Mouse (Mus musculus): Measurements from ENCODE around the gene Fgfr4. TPM values are rescaled to one million over a fixed set of nuclear protein-coding genes. Genes with fewer than 3 reads are reported as not detected.

Fgfr4 gene
- 2.7 and 2.9 TPM in 2 replicates for polyA plus RNA-seq (2016; fragmentation: Nextera tagmentation; extraction: Ambion mirVana)

GRCm38 (mm10) chr13:55152621-55153415, at the start of gene Fgfr4:
Gene Fgfr4, plus strand, starts transcription at chr13:55152640.
- Histone ChIP-seq H3K27me3 (peaks cover 44% of the 10 kb centered on the region), H3K36me3 (no peaks in the 10 kb centered on the region), H3K4me3 (peak within 1 kb of the TSS; percentile 50), H3K4me2 (replicated peaks) (peak within 1 kb of the TSS; percentile 91), H3K4me1 (peaks cover 7% of the 10 kb centered on the region), H3K9ac (peak within 1 kb of the TSS; percentile 66), H3K9me3 (replicated peaks) (no peaks in the 10 kb centered on the region), H3K27ac (no peak within 1 kb of the TSS)
- 1% methylated on average over 68 of the region's 68 CpGs for WGBS
- 0 out of 2 replicates have a peak, but pooled peaks have one; percentile 52 for ATAC-seq (ENCODE audit: low FRiP score)

GRCm38 (mm10) chr13:55103351-55103750, 49.1 kb upstream of the Fgfr4 start:
- WGBS = 63% methylated on average over 2 of the region's 2 CpGs
- Histone ChIP-seq H3K9me3 (replicated peaks) (no peaks in the 10 kb centered on the region), H3K36me3 (peaks cover 11% of the 10 kb centered on the region), H3K4me1 (peaks cover 18% of the 10 kb centered on the region), H3K27me3 (no peaks in the 10 kb centered on the region), H3K4me2 (replicated peaks) (no peak overlapping the region), H3K4me3 (no peak overlapping the region), H3K9ac (no peak overlapping the region), H3K27ac (no peak overlapping the region)
- ATAC-seq (ENCODE audit: low FRiP score) = no peak

- peak; percentile 90 for ATAC-seq (ENCODE audit: low FRiP score)
- H3K4me1 ChIP-seq = peaks cover 12% of the 10 kb centered on the region
- no peaks in the 10 kb centered on the region for H3K9me3 ChIP-seq (replicated peaks)
- WGBS = 1% methylated on average over 65 of the region's 66 CpGs
- H3K4me3 ChIP-seq = peak within 1 kb of the TSS; percentile 75
- H3K36me3 ChIP-seq = peaks cover 18% of the 10 kb centered on the region
- peak within 1 kb of the TSS; percentile 84 for H3K27ac ChIP-seq
- peak within 1 kb of the TSS; percentile 83 for H3K9ac ChIP-seq
- H3K4me2 ChIP-seq (replicated peaks) = peak within 1 kb of the TSS; percentile 86
- no peaks in the 10 kb centered on the region for H3K27me3 ChIP-seq
Measured at GRCm38 (mm10) chr13:55105045-55105952, 47.1 kb upstream of the Fgfr4 start, which contains the start of gene Zfp346. Gene Zfp346, plus strand, starts transcription at chr13:55105311.

- Histone ChIP-seq H3K27ac (peak overlapping the region; percentile 84; the same call in 1 of the 2 replicates), H3K27me3 (no peaks in the 10 kb centered on the region), H3K9me3 (replicated peaks) (no peaks in the 10 kb centered on the region), H3K4me1 (peaks cover 12% of the 10 kb centered on the region), H3K36me3 (peaks cover 18% of the 10 kb centered on the region), H3K4me3 (peak overlapping the region; percentile 75), H3K9ac (peak overlapping the region; percentile 83), H3K4me2 (replicated peaks) (peak overlapping the region; percentile 86)
- 24% methylated on average over 8 of the region's 8 CpGs for WGBS
- no peak for ATAC-seq (ENCODE audit: low FRiP score)
Measured at GRCm38 (mm10) chr13:55105953-55106691, 46.3 kb upstream of the Fgfr4 start.

GRCm38 (mm10) chr13:55107116-55107515, 45.3 kb upstream of the Fgfr4 start:
- Histone ChIP-seq H3K4me2 (replicated peaks) (no peak overlapping the region), H3K4me1 (peaks cover 12% of the 10 kb centered on the region), H3K9ac (no peak overlapping the region), H3K9me3 (replicated peaks) (no peaks in the 10 kb centered on the region), H3K4me3 (no peak overlapping the region), H3K27ac (no peak overlapping the region), H3K36me3 (peaks cover 18% of the 10 kb centered on the region), H3K27me3 (no peaks in the 10 kb centered on the region)
- ATAC-seq (ENCODE audit: low FRiP score) = no peak
- 91% methylated on average over 4 of the region's 4 CpGs for WGBS

GRCm38 (mm10) chr13:55107694-55108093, 44.7 kb upstream of the Fgfr4 start:
- Histone ChIP-seq H3K27ac (no peak overlapping the region), H3K9me3 (replicated peaks) (no peaks in the 10 kb centered on the region), H3K4me1 (peaks cover 12% of the 10 kb centered on the region), H3K27me3 (no peaks in the 10 kb centered on the region), H3K9ac (no peak overlapping the region), H3K4me2 (replicated peaks) (no peak overlapping the region), H3K36me3 (peaks cover 21% of the 10 kb centered on the region), H3K4me3 (no peak overlapping the region)
- WGBS = 79% methylated on average over 8 of the region's 8 CpGs
- no peak for ATAC-seq (ENCODE audit: low FRiP score)

GRCm38 (mm10) chr13:55114375-55114774, 38.1 kb upstream of the Fgfr4 start:
- H3K9ac ChIP-seq = no peak overlapping the region
- no peaks in the 10 kb centered on the region for H3K9me3 ChIP-seq (replicated peaks)
- H3K4me1 ChIP-seq = no peaks in the 10 kb centered on the region
- ATAC-seq (ENCODE audit: low FRiP score) = no peak
- peaks cover 45% of the 10 kb centered on the region for H3K36me3 ChIP-seq
- H3K27ac ChIP-seq = no peak overlapping the region
- H3K4me3 ChIP-seq = no peak overlapping the region
- WGBS = 87% methylated on average over 6 of the region's 6 CpGs
- H3K27me3 ChIP-seq = no peaks in the 10 kb centered on the region
- H3K4me2 ChIP-seq (replicated peaks) = no peak overlapping the region

GRCm38 (mm10) chr13:55124903-55125302, 27.5 kb upstream of the Fgfr4 start:
- H3K9me3 ChIP-seq (replicated peaks) = no peaks in the 10 kb centered on the region
- H3K4me2 ChIP-seq (replicated peaks) = no peak overlapping the region
- no peak overlapping the region for H3K9ac ChIP-seq
- H3K4me3 ChIP-seq = no peak overlapping the region
- no peak overlapping the region for H3K27ac ChIP-seq
- no peaks in the 10 kb centered on the region for H3K27me3 ChIP-seq
- no peaks in the 10 kb centered on the region for H3K4me1 ChIP-seq
- 94% methylated on average over 6 of the region's 6 CpGs for WGBS
- no peak for ATAC-seq (ENCODE audit: low FRiP score)
- H3K36me3 ChIP-seq = peaks cover 66% of the 10 kb centered on the region

- Histone ChIP-seq H3K9me3 (replicated peaks) (no peaks in the 10 kb centered on the region), H3K36me3 (peaks cover 49% of the 10 kb centered on the region), H3K4me3 (no peak within 1 kb of the TSS), H3K27ac (no peak within 1 kb of the TSS), H3K27me3 (no peaks in the 10 kb centered on the region), H3K4me2 (replicated peaks) (no peak within 1 kb of the TSS), H3K4me1 (no peaks in the 10 kb centered on the region), H3K9ac (no peak within 1 kb of the TSS)
- no peak for ATAC-seq (ENCODE audit: low FRiP score)
- 91% methylated on average over 2 of the region's 2 CpGs for WGBS
Measured at GRCm38 (mm10) chr13:55133448-55133847, 19.0 kb upstream of the Fgfr4 start, which contains the start of gene Gm17617. Gene Gm17617, minus strand, starts transcription at chr13:55133548.

- WGBS = 7% methylated on average over 5 of the region's 5 CpGs
- H3K4me2 ChIP-seq (replicated peaks) = no peak overlapping the region
- peaks cover 34% of the 10 kb centered on the region for H3K36me3 ChIP-seq
Measured at GRCm38 (mm10) chr13:55135382-55135781, 17.1 kb upstream of the Fgfr4 start.

GRCm38 (mm10) chr13:55140271-55140670, 12.2 kb upstream of the Fgfr4 start:
- H3K9me3 ChIP-seq (replicated peaks) = no peaks in the 10 kb centered on the region
- H3K4me1 ChIP-seq = no peaks in the 10 kb centered on the region
- WGBS = 70% methylated on average over 2 of the region's 2 CpGs
- H3K27ac ChIP-seq = no peak overlapping the region
- H3K9ac ChIP-seq = no peak overlapping the region
- H3K4me3 ChIP-seq = no peak overlapping the region
- no peak overlapping the region for H3K4me2 ChIP-seq (replicated peaks)
- no peaks in the 10 kb centered on the region for H3K27me3 ChIP-seq
- no peaks in the 10 kb centered on the region for H3K36me3 ChIP-seq
- ATAC-seq (ENCODE audit: low FRiP score) = no peak

More at GRCm38 (mm10) chr13:55135382-55135781, 17.1 kb upstream of the Fgfr4 start:
- no peak overlapping the region for H3K4me3 ChIP-seq
- no peak overlapping the region for H3K27ac ChIP-seq
- ATAC-seq (ENCODE audit: low FRiP score) = no peak
- H3K27me3 ChIP-seq = no peaks in the 10 kb centered on the region
- no peaks in the 10 kb centered on the region for H3K4me1 ChIP-seq
- H3K9me3 ChIP-seq (replicated peaks) = no peaks in the 10 kb centered on the region
- no peak overlapping the region for H3K9ac ChIP-seq
